Mouse (Mus musculus): ENCODE measurements at regions not wholly inside any gene's neighbourhood (a gene's known extent, or its start where the extent isn't known, plus 50 kb on each side); places are given as distances from the start of the nearest gene placed in this dataset.

GRCm38 (mm10) chr1:185682458-185682750, 227.8 kb downstream of the Slc30a10 start:
- DNase-seq (ENCODE audit: low spot score in 2 of 2) = no peak

GRCm38 (mm10) chr1:185684638-185685037, 230.0 kb downstream of the Slc30a10 start:
- DNase-seq (ENCODE audit: low spot score in 2 of 2) = no peak
- intact Hi-C loops (cut with DNase I) = loop anchor here (5.0 to 10.0 kb wide), 3 partner anchors 410 to 1038 kb away; no protein-coding TSS in a partner anchor

More at GRCm38 (mm10) chr1:185682458-185682750, 227.8 kb downstream of the Slc30a10 start:
- intact Hi-C loops (cut with DNase I) = loop anchor here (5.0 to 10.0 kb wide), 3 partner anchors 412 to 1040 kb away; no protein-coding TSS in a partner anchor

- no peak for DNase-seq (ENCODE audit: low spot score in 2 of 2)
- intact Hi-C loops (cut with DNase I) = loop anchor here (10.0 kb wide), 2 partner anchors 406 to 506 kb away; no protein-coding TSS in a partner anchor
These were observed 233.9 kb downstream of the Slc30a10 start for GRCm38 (mm10) chr1:185688506-185688905.

GRCm38 (mm10) chr1:185695394-185695793, 240.7 kb downstream of the Slc30a10 start:
- DNase-seq (ENCODE audit: low spot score in 2 of 2) = no peak

GRCm38 (mm10) chr1:185699758-185700157, 245.1 kb downstream of the Slc30a10 start:
- intact Hi-C loops (cut with DNase I) = no loop called here

More at GRCm38 (mm10) chr1:185695394-185695793, 240.7 kb downstream of the Slc30a10 start:
- intact Hi-C loops (cut with DNase I) = no loop called here

GRCm38 (mm10) chr1:185726324-185726723, 271.7 kb downstream of the Slc30a10 start:
- peak; percentile 56 to 59 for DNase-seq (ENCODE audit: low spot score in 2 of 2)
- intact Hi-C loops (cut with DNase I) = loop anchor here (10.0 kb wide), 1 partner anchor 138 kb away; no protein-coding TSS in a partner anchor

More at GRCm38 (mm10) chr1:185699758-185700157, 245.1 kb downstream of the Slc30a10 start:
- DNase-seq (ENCODE audit: low spot score in 2 of 2) = no peak

GRCm38 (mm10) chr1:185726811-185727210, 272.2 kb downstream of the Slc30a10 start:
- intact Hi-C loops (cut with DNase I) = loop anchor here (10.0 kb wide), 1 partner anchor 138 kb away; no protein-coding TSS in a partner anchor
- no peak for DNase-seq (ENCODE audit: low spot score in 2 of 2)

- DNase-seq (ENCODE audit: low spot score in 2 of 2) = no peak
- intact Hi-C loops (cut with DNase I) = loop anchor here (10.0 kb wide), 1 partner anchor 137 kb away; no protein-coding TSS in a partner anchor
These were observed 273.1 kb downstream of the Slc30a10 start for GRCm38 (mm10) chr1:185727749-185728148.

- no peak for DNase-seq (ENCODE audit: low spot score in 2 of 2)
- intact Hi-C loops (cut with DNase I) = loop anchor here (10.0 kb wide), 1 partner anchor 136 kb away; no protein-coding TSS in a partner anchor
These were observed 273.8 kb downstream of the Slc30a10 start for GRCm38 (mm10) chr1:185728406-185728805.

GRCm38 (mm10) chr1:185731062-185731461, 276.4 kb downstream of the Slc30a10 start:
- intact Hi-C loops (cut with DNase I) = no loop called here
- no peak for DNase-seq (ENCODE audit: low spot score in 2 of 2)

GRCm38 (mm10) chr1:185736773-185737172, 282.1 kb downstream of the Slc30a10 start:
- no peak for DNase-seq (ENCODE audit: low spot score in 2 of 2)
- intact Hi-C loops (cut with DNase I) = no loop called here

- no peak for DNase-seq (ENCODE audit: low spot score in 2 of 2)
- intact Hi-C loops (cut with DNase I) = no loop called here
These were observed 286.6 kb downstream of the Slc30a10 start for GRCm38 (mm10) chr1:185741034-185741890.

- no peak for DNase-seq (ENCODE audit: low spot score in 2 of 2)
- intact Hi-C loops (cut with DNase I) = no loop called here
These were observed 294.6 kb downstream of the Slc30a10 start for GRCm38 (mm10) chr1:185749251-185749650.

GRCm38 (mm10) chr1:185754486-185755290, 300.0 kb downstream of the Slc30a10 start:
- intact Hi-C loops (cut with DNase I) = loop anchor here (10.0 kb wide), 1 partner anchor 970 kb away; no protein-coding TSS in a partner anchor
- no peak for DNase-seq (ENCODE audit: low spot score in 2 of 2)

- DNase-seq (ENCODE audit: low spot score in 2 of 2) = no peak
- intact Hi-C loops (cut with DNase I) = loop anchor here (10.0 kb wide), 1 partner anchor 967 kb away; no protein-coding TSS in a partner anchor
These were observed 302.7 kb downstream of the Slc30a10 start for GRCm38 (mm10) chr1:185757376-185757775.

GRCm38 (mm10) chr1:185774202-185774601, 319.6 kb downstream of the Slc30a10 start:
- intact Hi-C loops (cut with DNase I) = no loop called here
- DNase-seq (ENCODE audit: low spot score in 2 of 2) = no peak

GRCm38 (mm10) chr1:185779604-185780003, 325.0 kb downstream of the Slc30a10 start:
- no peak for DNase-seq (ENCODE audit: low spot score in 2 of 2)
- intact Hi-C loops (cut with DNase I) = no loop called here

GRCm38 (mm10) chr1:185802156-185802555, 315.0 kb downstream of the Lyplal1 start:
- intact Hi-C loops (cut with DNase I) = no loop called here
- no peak for DNase-seq (ENCODE audit: low spot score in 2 of 2)

- no peak for DNase-seq (ENCODE audit: low spot score in 2 of 2)
- intact Hi-C loops (cut with DNase I) = no loop called here
These were observed 302.2 kb downstream of the Lyplal1 start for GRCm38 (mm10) chr1:185814901-185815300.

GRCm38 (mm10) chr1:185819044-185819443, 298.1 kb downstream of the Lyplal1 start:
- intact Hi-C loops (cut with DNase I) = no loop called here

More at GRCm38 (mm10) chr1:185819044-185819443, 298.1 kb downstream of the Lyplal1 start:
- no peak for DNase-seq (ENCODE audit: low spot score in 2 of 2)

Data from left cerebral cortex, postnatal 36 days (tissue).